Mouse (Mus musculus): Measurements from ENCODE around the gene Ccdc70.

DNA sequence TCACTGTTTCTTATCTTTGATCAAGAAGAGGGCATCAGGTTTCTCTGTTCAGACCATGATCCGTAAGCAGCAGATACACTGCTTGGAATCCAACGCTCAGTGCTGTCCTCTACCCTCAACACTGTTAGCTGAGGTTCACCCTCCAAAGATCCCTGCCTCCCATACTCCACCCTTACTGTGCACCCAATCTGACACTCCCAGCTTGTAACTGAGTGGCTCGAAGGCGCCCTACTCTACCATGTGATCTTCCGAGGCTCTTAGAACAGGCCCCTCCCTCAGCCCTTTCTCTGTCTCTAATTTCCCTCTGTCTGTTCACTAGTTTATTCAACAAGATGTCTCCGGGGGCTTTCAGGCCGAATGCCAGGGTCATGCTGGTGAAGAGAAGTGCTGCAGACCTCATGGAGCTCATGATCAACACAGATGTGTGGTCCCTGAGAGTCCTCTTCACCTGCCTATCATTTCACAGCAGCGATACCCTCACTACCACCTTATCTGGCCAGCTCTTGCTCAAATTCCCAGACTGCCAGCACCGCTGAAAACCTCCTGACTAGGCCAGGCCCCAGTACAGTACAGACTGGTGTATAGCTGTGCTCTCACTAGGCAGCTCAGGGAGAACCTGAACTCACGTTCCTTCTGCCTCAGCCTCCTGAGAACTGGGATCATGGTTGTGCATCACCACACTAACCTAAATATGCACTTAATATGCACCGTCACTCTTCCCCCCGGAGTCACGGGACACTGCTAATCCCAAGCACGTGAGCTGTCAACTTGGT lies 35.4 kb downstream of the Ccdc70 start:
- no peak for TF ChIP-seq CTCF (IDR thresholded peaks at IDR 0.05; ENCODE audit: borderline replicate concordance, extremely low read depth, insufficient read depth, insufficient read length)
- no peak for TF ChIP-seq POLR2A (IDR thresholded peaks at IDR 0.05; ENCODE audit: borderline replicate concordance, extremely low read depth, insufficient read depth, insufficient read length, poor library complexity, severe bottlenecking)

Data from brain, embryonic 14.5 days (tissue).